Mouse (Mus musculus) neural tube, postnatal 0 days (tissue): ENCODE data around the gene Lamc3. TPM values are rescaled to one million over a fixed set of nuclear protein-coding genes. Genes with fewer than 3 reads are reported as not detected.

Experiments
- polyA plus RNA-seq: library from polyadenylated mRNA; unstranded; fragments of >200 nt; fragmentation: Nextera tagmentation; extraction: Ambion mirVana; gene quantifications from 2 replicates; pipeline ENCODE4 v1.2.1, GENCODE M21; 2015

Lamc3 gene
- 2.0 and 2.5 TPM in 2 replicates for polyA plus RNA-seq

GRCm38 (mm10) chr2:31887030-31887429, at the start of gene Lamc3:
Gene Lamc3 (plus strand): TSS chr2:31887291.

GRCm38 (mm10) chr2:31845896-31846691, 41.0 kb upstream of the Lamc3 start, which contains the start of gene Fibcd1:
Gene Fibcd1 (minus strand): TSS chr2:31846005.

GRCm38 (mm10) chr2:31950058-31950871, 63.2 kb downstream of the Lamc3 start, which contains the start of gene Aif1l:
Gene Aif1l (plus strand): TSS chr2:31950139.

GRCm38 (mm10) chr2:31974141-31974808, 87.2 kb downstream of the Lamc3 start, which contains the start of gene Nup214:
Gene Nup214 (plus strand): TSS chr2:31974436.

Other genes with a start within 250 kb of the Lamc3 start
- gene Prdm12, start 247.3 kb upstream of the Lamc3 start, polyA plus RNA-seq: 0.24 and 2.9 TPM in 2 replicates
- 29.2 and 34.8 TPM in 2 replicates for gene Exosc2, start 216.6 kb upstream of the Lamc3 start, polyA plus RNA-seq
- 10.2 and 11.0 TPM in 2 replicates for gene Abl1, start 198.9 kb upstream of the Lamc3 start, polyA plus RNA-seq
- gene Qrfp, start 76.7 kb upstream of the Lamc3 start, polyA plus RNA-seq: 0.10 TPM in 2 replicates
- 5.5 and 5.7 TPM in 2 replicates for gene Fibcd1, start 41.3 kb upstream of the Lamc3 start, polyA plus RNA-seq
- gene Aif1l, start 62.8 kb downstream of the Lamc3 start, polyA plus RNA-seq: 15.9 and 16.9 TPM in 2 replicates
- 60.2 and 64.6 TPM in 2 replicates for gene Nup214, start 87.1 kb downstream of the Lamc3 start, polyA plus RNA-seq
- 0.71 and 0.75 TPM in 2 replicates for gene Fam78a, start 197.6 kb downstream of the Lamc3 start, polyA plus RNA-seq
- gene Plpp7, start 208.2 kb downstream of the Lamc3 start, polyA plus RNA-seq: 31.2 TPM in 2 replicates